Mouse (Mus musculus) forebrain, embryonic 11.5 days (tissue): Measurements from ENCODE around the gene AI413582. TPM values are rescaled to one million over a fixed set of nuclear protein-coding genes. Genes with fewer than 3 reads are reported as not detected.
A peak's percentile ranks its signal among the peaks of the same experiment; 100 is the strongest.

Experiments
- ATAC-seq: fragments of 200-750 bp; cut with Nextera tagmentation; replicated peaks from 2 replicates; pipeline ENCODE4 v1.8.0; 2017; ENCODE audit warnings: moderate TSS enrichment; ENCODE audit not compliant: low FRiP score
- DNase-seq: peaks from one replicate; pipeline ENCODE4 v3.0.0-alpha.2; 2017; ENCODE audit warnings: low spot score
- H3K27ac ChIP-seq: fragments of 300-500 bp; sonication (generic); 2 replicates; pipeline ENCODE4 v1.5.1; 2014; ENCODE audit warnings: low read depth, low read length
- H3K27me3 ChIP-seq: fragments of 300-500 bp; sonication (generic); 2 replicates; pipeline ENCODE4 v1.6.1; 2014; ENCODE audit warnings: mild to moderate bottlenecking, low read length, mixed read lengths; ENCODE audit not compliant: control insufficient read depth, insufficient read depth
- H3K36me3 ChIP-seq: fragments of 300-500 bp; sonication (generic); 2 replicates; pipeline ENCODE4 v1.6.1; 2014; ENCODE audit warnings: mild to moderate bottlenecking, low read length, moderate library complexity, mixed read lengths; ENCODE audit not compliant: control insufficient read depth, insufficient read depth
- H3K4me1 ChIP-seq: fragments of 300-500 bp; sonication (generic); replicated peaks from 2 replicates; pipeline ENCODE4 v1.6.1; 2014; ENCODE audit warnings: low read length, mixed read lengths; ENCODE audit not compliant: control insufficient read depth, insufficient read depth
- H3K4me2 ChIP-seq: fragments of 300-500 bp; sonication (generic); 2 replicates; pipeline ENCODE4 v1.6.1; 2014; ENCODE audit warnings: low read depth, mild to moderate bottlenecking, low read length, moderate library complexity, mixed read lengths; ENCODE audit not compliant: severe bottlenecking
- H3K4me3 ChIP-seq: fragments of 300-500 bp; sonication (generic); 2 replicates; pipeline ENCODE4 v1.5.1; 2014; ENCODE audit warnings: low read depth, low read length
- H3K9ac ChIP-seq: fragments of 300-500 bp; sonication (generic); 2 replicates; pipeline ENCODE4 v1.6.1; 2014; ENCODE audit warnings: low read length
- H3K9me3 ChIP-seq: fragments of 300-500 bp; sonication (generic); 2 replicates; pipeline ENCODE4 v1.6.1; 2016; ENCODE audit warnings: low read length, mixed read lengths; ENCODE audit not compliant: control insufficient read depth
- WGBS: fragments of 180-500 bp; shearing (Covaris S2); extraction: QIAGEN DNeasy Blood & Tissue Kit; methylation state at CpG from one replicate; pipeline ENCODE4 v1.1.7; 2014; 5-methylcytosine and 5-hydroxymethylcytosine counted together
- polyA plus RNA-seq: library from polyadenylated mRNA; unstranded; fragments of >200 nt; fragmentation: Nextera tagmentation; extraction: Ambion mirVana; gene quantifications from 2 replicates; pipeline ENCODE4 v1.2.1, GENCODE M21; 2014

Gene AI413582
- polyA plus RNA-seq, 1 experiment from 2014 or later: 16.7 TPM

DNA sequence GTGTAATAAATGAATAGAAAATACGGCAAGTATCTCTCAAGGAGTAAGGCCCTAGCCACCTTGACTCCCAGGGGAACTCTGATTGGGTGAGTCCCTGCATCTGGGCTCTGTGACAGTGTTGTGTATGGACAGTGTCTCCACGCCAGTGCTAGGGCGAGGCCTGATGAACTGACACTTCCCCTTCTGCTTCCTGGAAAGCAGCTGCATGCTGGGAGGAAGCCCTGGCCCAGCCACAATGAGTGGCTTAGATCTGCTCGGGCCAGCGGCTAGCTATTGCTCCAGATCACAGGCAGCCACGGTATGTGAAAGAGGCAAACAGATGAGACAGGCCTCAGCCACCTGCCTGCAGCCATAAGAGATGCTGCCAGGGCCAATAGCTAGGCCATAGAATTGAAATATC, 38.4 kb downstream of the AI413582 start:
- WGBS: 88% methylated on average over 6 of the region's 6 CpGs
- Histone ChIP-seq H3K27me3 (no peaks in the 10 kb centered on the region), H3K4me1 (no peaks in the 10 kb centered on the region), H3K9me3 (no peaks in the 10 kb centered on the region), H3K9ac (no peak overlapping the region), H3K4me3 (no peak overlapping the region), H3K4me2 (no peak overlapping the region), H3K27ac (no peak overlapping the region), H3K36me3 (no peaks in the 10 kb centered on the region)
- no peak for ATAC-seq
- DNase-seq: no peak

DNA sequence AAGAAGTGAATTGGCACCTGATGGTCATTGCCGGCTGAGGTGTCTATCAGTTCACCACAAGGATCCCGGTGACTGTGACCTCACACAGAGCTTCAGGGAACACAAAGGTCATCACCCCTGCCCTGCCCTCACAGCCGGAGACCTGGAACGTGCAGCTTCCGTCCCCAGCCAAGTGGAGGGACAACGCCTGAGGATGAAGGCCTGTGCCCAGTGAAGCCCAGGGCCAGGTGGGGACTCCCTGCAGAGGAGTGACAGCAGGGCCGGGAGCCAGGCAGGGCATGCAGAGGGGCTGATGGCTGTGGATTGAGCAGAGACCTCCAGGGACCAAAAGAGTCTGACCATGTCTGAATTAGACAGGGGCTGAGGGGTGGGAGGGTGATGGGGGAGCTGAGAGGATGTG, 42.4 kb downstream of the AI413582 start:
- H3K9me3 ChIP-seq: no peaks in the 10 kb centered on the region
- DNase-seq (no peak), ATAC-seq (no peak)
- no peak overlapping the region for H3K4me3 ChIP-seq
- no peak overlapping the region for H3K9ac ChIP-seq
- peaks cover 15% of the 10 kb centered on the region for H3K27me3 ChIP-seq
- no peak overlapping the region for H3K4me2 ChIP-seq
- WGBS: 62% methylated on average over 7 of the region's 7 CpGs
- H3K4me1 ChIP-seq: peaks cover 3% of the 10 kb centered on the region
- no peaks in the 10 kb centered on the region for H3K36me3 ChIP-seq
- H3K27ac ChIP-seq: no peak overlapping the region

DNA sequence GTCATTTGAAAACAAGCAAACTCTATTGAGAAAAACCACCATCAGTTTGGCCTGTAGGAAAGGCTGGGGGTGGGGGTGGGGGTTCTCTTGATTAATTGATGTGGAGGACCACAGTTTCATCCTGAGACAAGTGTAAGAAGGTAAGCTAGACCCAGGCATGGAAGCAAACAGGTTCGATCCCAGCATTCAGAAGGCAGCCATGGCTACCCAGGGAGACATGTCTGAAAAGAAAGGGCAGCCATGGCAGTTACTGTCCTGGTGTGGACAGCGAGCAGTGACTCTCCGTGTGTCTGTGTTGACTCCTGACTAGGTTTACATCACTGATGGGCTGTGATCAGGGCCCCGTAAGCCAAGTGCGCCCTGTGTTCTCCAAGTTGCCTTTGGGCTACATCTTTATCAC, 44.3 kb downstream of the AI413582 start, which contains the start of gene Grm4:
Gene Grm4, minus strand, starts transcription at position 101 of the 400 bp plus-strand sequence.
- Histone ChIP-seq H3K4me3 (no peak within 1 kb of the TSS), H3K36me3 (no peaks in the 10 kb centered on the region), H3K27ac (no peak within 1 kb of the TSS), H3K9me3 (no peaks in the 10 kb centered on the region), H3K27me3 (peaks cover 15% of the 10 kb centered on the region), H3K9ac (no peak within 1 kb of the TSS), H3K4me1 (peaks cover 3% of the 10 kb centered on the region), H3K4me2 (peak within 1 kb of the TSS; percentile 25)
- WGBS: 80% methylated on average over 5 of the region's 5 CpGs
- DNase-seq (no peak), ATAC-seq (no peak)

DNA sequence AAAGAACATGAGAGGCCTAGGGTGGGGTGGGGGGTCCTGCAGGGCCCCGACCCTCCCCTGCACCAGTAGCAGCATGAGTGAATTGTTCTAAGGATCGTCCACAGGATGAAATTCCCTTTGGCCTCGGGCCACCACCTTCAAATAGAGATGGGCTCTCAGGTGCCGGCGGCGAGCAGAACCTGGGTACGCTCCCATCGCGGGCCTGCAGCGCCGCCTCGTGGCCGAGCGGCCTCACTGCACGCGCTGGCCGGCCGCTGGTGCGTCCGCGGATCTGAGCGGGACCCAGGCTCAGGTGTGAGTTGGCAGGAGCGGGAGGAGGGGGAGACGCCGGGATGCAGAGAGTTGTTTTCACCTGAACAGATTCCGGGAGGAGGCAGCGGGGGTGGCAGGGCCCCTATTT, 45.0 kb downstream of the AI413582 start:
- ATAC-seq: no peak
- DNase-seq: peak; percentile 85
- Histone ChIP-seq H3K4me3 (no peak overlapping the region), H3K36me3 (no peaks in the 10 kb centered on the region), H3K4me2 (peak overlapping the region; percentile 25), H3K9ac (no peak overlapping the region), H3K4me1 (peaks cover 3% of the 10 kb centered on the region), H3K27me3 (peaks cover 15% of the 10 kb centered on the region), H3K9me3 (no peaks in the 10 kb centered on the region), H3K27ac (no peak overlapping the region)
- WGBS: under 1% methylated on average over 27 of the region's 27 CpGs

DNA sequence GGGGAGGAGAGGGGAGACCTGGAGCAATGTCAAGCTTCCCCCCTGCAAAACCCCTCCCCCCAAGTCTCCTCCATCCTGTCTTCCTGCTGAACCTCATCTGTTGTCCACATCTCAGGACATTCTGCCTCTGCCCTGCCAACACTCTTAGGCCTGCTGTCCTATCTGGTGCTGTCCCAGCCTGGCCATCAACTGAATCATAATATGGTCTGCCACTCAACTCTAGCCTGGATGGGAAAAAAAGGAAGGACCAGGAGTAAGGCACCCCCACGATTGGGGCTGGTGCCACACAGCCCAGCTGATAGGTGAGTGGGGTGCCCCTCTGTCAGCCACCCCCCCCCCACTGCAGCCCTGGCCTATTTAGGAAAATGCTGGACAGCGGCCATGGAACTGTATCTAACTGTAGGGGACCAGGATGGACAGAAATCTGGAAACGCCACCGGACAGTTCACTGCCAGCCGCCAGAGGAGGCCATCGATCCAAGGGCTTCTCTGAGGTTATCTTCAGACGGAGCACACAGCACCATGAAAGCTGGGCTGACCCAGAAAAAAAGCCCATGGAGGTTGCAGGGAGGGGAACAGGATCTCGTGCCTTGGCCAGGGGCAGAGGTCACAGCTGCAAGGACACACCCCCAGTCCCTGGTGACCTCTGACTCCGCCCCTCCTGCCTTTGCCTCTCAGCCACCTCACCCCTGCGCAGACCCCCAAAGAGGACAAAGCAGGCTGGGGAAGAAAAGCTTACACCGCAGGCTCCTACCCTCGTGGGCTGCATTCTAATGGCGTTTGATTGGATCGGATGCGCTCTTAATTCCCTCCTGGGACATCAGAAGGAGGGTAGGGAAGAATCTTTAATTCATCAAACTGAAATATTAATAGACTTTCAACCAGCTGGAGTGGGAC, 46.6 kb downstream of the AI413582 start:
- DNase-seq: no peak
- H3K4me3 ChIP-seq: no peak overlapping the region
- WGBS: 27% methylated on average over 15 of the region's 15 CpGs
- no peak overlapping the region for H3K4me2 ChIP-seq
- peaks cover 27% of the 10 kb centered on the region for H3K27me3 ChIP-seq
- peaks cover 3% of the 10 kb centered on the region for H3K4me1 ChIP-seq
- H3K9ac ChIP-seq: no peak overlapping the region; the same call in 1 of the 2 replicates
- no peak for ATAC-seq
- no peaks in the 10 kb centered on the region for H3K36me3 ChIP-seq
- no peak overlapping the region for H3K27ac ChIP-seq
- no peaks in the 10 kb centered on the region for H3K9me3 ChIP-seq

DNA sequence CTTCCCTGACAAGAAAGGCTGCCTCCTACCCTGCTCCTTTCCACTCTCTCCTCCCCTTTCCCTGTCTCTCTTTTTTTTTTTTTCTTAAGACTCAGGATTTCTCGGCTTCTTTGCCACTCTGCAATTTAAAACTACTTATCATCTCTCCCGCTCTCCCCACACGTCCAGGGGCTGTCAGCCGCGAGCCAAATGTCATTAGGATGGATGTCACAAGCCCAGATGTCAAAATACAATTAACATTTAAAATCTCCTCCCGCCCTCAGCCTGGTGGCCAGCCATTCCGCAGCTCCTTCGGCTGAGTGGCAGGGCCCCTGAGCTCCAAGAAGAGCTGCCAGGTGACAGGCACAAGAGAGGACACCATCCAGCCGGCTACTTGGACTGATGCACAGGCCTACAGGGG, 47.3 kb downstream of the AI413582 start:
- Histone ChIP-seq H3K4me1 (peaks cover 9% of the 10 kb centered on the region), H3K27me3 (peaks cover 34% of the 10 kb centered on the region)

DNA sequence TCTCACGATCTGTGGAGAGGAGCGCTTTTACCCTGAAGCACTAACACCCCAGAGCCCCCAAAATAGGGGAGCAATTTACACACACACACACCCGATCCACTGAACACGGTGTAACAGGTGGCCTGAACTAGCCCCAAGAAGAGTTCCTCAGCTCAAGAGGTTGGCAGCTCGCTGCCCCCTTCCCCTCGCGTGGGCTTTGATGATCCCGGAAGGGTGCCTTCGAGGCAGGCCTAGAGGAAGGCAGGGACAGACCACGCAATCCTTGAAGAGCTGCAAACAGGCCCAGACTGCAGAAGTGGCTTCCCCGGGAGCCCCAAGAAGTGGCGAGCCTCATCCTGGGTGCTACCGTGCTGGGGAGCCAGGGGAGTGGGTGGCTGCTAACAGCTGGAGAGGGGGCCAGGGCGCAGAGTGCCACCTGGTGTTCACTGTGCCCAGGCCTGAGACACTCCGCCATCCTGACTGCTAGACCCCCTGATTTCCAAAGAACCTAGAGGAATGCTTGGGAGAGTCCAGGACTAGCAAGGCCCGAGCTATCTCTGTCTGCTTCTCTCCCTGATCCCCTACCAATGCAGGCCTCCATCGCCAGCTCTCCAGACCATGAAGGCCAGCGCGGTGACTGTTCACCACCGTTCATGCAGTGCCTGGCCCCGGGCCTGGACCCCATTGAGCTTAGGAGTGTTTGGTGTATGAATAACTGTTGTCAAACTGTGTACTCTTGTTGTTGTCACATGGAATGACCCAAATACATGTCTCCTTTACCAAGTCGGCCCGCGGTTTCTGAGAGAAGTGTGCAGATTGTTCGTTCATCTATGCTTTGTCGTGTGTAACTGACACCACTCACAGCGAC, 51.4 kb downstream of the AI413582 start:
- DNase-seq (no peak), ATAC-seq (no peak)

More for the DNA sequence above, 47.3 kb downstream of the AI413582 start:
- Histone ChIP-seq H3K27ac (no peak overlapping the region), H3K9ac (no peak overlapping the region), H3K4me2 (no peak overlapping the region), H3K36me3 (no peaks in the 10 kb centered on the region), H3K9me3 (no peaks in the 10 kb centered on the region), H3K4me3 (no peak overlapping the region)
- WGBS: 21% methylated on average over 9 of the region's 9 CpGs
- ATAC-seq: no peak
- DNase-seq: no peak

More for the DNA sequence above, 51.4 kb downstream of the AI413582 start:
- 30% methylated on average over 27 of the region's 27 CpGs for WGBS
- H3K4me3 ChIP-seq: peak overlapping the region; percentile 58
- H3K36me3 ChIP-seq: no peaks in the 10 kb centered on the region
- peak overlapping the region; percentile 97 for H3K4me2 ChIP-seq
- H3K9ac ChIP-seq: no peak overlapping the region
- no peak overlapping the region for H3K27ac ChIP-seq
- H3K27me3 ChIP-seq: peaks cover 52% of the 10 kb centered on the region
- peaks cover 23% of the 10 kb centered on the region for H3K4me1 ChIP-seq
- no peaks in the 10 kb centered on the region for H3K9me3 ChIP-seq
